Mouse (Mus musculus) heart, postnatal 36 days (tissue): ENCODE results near the gene Pdcd1lg2. TPM values are rescaled to one million over a fixed set of nuclear protein-coding genes. Genes with fewer than 3 reads are reported as not detected.

Experiments used
- DNase-seq, 2 experiments: peaks; one replicate each; pipeline ENCODE4 v3.0.0; 2021 to 2022
- intact Hi-C: fragments of 180-260 bp; cut with DNase I; formaldehyde crosslinking; loops from one replicate; pipeline ENCODE4 v1.15.1; 2025
- total RNA-seq, 2 experiments: library from RNA; stranded (reverse); gene quantifications; 2 replicates each; pipeline ENCODE4 v1.2.3; 2021

The Pdcd1lg2 gene
- not detected for total RNA-seq

DNA sequence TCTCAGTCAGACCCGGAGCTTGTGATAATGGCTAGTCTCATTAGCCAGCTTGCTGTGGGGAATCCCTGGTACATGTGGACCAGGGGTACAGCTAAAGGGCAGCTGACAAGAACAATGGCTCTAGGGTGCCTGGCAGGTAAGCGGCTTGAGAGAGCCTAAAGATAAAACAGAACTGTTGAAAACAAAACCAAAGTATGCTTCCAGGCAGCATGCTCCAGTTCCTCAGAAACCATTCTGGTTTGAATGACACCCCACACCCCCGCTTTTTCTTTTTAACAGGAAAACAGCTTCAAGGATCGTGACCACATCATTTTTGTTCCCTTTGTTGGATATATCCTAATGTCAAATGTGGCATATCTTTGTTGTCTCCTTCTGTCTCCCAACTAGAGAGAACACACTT, at the start of gene Pdcd1lg2:
Gene Pdcd1lg2 (plus strand): TSS at position 301 of the 400 bp plus-strand sequence.
- DNase-seq = no peak
- intact Hi-C loops = no loop called here

GRCm38 (mm10) chr19:29361468-29362130, 49.1 kb upstream of the Pdcd1lg2 start:
- intact Hi-C loops = no loop called here
- DNase-seq = peak; percentile 83 to 88

- intact Hi-C loops = no loop called here
- no peak for DNase-seq
These were observed 48.4 kb upstream of the Pdcd1lg2 start for GRCm38 (mm10) chr19:29362173-29362930.

GRCm38 (mm10) chr19:29363557-29363956, 47.2 kb upstream of the Pdcd1lg2 start:
- no peak for DNase-seq
- intact Hi-C loops = no loop called here

GRCm38 (mm10) chr19:29364076-29364475, 46.6 kb upstream of the Pdcd1lg2 start:
- intact Hi-C loops = no loop called here

DNA sequence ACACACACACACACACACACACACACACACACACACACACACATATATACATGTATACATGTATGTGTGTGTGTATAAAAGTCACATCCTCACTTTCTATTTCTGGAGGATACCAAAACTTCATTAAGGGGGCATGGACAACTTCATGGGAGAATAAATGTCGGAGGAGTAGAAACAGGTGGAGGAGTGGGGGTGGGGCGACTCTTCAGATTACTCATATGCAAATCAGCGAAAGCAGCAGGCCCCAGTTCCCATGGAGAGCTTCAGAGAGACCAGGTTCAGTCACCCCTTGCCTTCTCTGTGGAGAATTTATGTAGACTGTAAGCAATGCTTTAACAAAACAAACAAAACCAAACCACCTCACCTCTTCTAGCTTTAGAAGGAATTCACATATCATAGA, 45.6 kb upstream of the Pdcd1lg2 start:
- no peak for DNase-seq
- intact Hi-C loops = no loop called here

More at GRCm38 (mm10) chr19:29364076-29364475, 46.6 kb upstream of the Pdcd1lg2 start:
- DNase-seq = no peak

DNA sequence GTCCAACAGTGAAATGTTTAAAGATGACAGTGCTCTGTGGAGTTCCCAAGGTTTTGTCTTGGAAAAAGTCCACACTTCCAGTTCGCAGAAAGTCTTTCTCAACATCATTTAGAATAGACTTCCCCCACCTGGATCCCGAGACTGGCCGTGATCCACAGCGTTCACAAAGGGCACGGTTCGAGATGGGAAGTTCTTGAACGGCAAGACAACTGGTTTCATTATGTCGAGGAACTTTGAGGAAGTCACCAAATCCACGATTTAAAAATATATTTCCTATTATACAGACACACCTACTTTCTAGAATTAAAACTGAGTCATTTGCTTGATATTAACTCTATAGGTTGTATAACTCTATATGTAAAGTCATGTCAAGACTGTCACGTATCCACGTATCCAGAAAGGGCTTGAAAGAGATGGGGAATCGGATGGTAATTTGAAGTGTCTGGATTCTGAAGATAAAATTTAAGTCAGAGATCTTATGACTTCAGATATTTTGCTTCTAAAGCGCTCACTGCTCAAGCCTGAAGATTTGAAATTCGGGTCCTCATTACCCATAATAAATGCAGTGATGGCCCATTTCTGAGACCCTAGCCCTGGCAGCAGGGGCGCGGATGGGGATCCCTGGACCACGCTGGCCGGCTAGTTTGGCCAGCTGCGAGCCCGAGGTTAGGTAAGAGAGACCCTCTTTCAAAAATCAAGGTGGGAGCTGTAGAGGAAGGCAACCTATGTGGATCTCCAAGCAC, 44.3 kb upstream of the Pdcd1lg2 start:
- no peak for DNase-seq
- intact Hi-C loops = no loop called here

GRCm38 (mm10) chr19:29366969-29367622, 43.6 kb upstream of the Pdcd1lg2 start, which contains the start of the genes Plgrkt and Cd274:
Plgrkt (minus strand) TSS chr19:29367390.
Cd274 (plus strand) TSS chr19:29367455.
- intact Hi-C loops = no loop called here

GRCm38 (mm10) chr19:29368041-29368440, 42.7 kb upstream of the Pdcd1lg2 start:
- DNase-seq = no peak
- intact Hi-C loops = no loop called here

More at GRCm38 (mm10) chr19:29366969-29367622, 43.6 kb upstream of the Pdcd1lg2 start, which contains the start of the genes Plgrkt and Cd274:
- DNase-seq = peak; percentile 74 to 77

DNA sequence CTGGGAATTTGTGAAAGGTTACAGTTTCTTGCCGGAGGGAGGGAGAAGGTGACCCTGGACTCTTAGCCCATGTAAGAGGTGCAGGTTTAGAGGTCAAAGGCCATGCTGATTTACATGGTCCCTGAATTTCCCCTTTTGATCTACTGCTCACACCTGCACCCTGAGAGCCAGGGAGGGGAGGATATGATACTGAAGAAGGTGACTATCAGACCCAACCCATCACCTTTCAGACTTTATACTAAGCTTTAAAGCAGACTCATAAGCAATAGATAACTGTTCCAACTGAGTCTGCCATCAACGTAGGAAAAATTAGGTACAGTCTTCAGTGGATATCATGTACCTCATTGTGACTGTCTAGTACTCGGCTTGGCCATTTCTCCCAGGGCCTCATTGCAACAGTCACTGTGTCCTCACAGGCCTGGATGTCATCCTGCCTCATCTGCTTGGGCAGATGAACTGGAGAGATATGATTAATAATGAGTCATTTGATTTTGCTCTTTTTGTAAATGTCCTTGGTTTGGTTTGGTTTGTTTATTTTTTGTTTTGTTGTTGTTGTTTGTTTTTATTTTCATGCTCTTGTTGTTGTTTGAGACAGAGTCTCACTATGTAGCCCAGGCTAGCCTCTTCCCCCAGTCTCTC, 41.9 kb upstream of the Pdcd1lg2 start:
- intact Hi-C loops = no loop called here

GRCm38 (mm10) chr19:29370112-29370511, 40.6 kb upstream of the Pdcd1lg2 start:
- DNase-seq = no peak
- intact Hi-C loops = loop anchor here (5.0 kb wide), 1 partner anchor 47 kb away; no protein-coding TSS in a partner anchor

More for the DNA sequence above, 41.9 kb upstream of the Pdcd1lg2 start:
- no peak for DNase-seq

DNA sequence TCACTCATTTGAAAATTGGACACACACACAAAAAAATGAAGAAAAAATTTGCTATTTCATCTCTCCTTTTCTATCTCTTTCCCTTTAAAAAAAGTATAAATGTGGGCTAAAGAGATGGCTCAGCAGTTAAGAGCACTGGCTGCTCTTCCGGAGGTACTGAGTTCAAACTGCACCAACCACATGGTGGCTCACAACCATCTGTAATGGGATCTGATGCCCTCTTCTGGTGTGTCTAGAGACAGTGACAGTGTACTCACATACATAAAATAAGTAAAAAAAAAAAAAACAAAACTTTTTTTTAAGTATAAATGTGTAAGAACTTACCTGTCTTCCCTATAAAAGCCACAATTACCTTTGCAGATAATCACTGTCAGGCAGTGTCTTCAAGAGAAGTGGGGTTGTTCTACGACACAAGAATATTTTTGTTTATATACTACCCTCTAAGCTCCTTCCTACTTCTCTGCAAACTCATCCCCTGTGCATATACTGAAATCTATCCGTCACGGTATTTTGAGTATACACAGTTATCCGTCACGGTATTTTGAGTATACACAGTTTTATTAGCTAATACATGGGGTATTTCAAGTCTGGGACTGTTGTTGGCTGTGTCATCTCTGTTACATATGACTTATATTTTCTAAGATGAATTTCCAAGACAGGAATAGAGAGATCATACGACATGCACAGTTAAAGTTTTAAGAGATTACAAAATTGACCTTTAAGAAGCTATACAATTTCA, 40.0 kb upstream of the Pdcd1lg2 start:
- intact Hi-C loops = loop anchor here (5.0 kb wide), 1 partner anchor 47 kb away; no protein-coding TSS in a partner anchor
- no peak for DNase-seq

DNA sequence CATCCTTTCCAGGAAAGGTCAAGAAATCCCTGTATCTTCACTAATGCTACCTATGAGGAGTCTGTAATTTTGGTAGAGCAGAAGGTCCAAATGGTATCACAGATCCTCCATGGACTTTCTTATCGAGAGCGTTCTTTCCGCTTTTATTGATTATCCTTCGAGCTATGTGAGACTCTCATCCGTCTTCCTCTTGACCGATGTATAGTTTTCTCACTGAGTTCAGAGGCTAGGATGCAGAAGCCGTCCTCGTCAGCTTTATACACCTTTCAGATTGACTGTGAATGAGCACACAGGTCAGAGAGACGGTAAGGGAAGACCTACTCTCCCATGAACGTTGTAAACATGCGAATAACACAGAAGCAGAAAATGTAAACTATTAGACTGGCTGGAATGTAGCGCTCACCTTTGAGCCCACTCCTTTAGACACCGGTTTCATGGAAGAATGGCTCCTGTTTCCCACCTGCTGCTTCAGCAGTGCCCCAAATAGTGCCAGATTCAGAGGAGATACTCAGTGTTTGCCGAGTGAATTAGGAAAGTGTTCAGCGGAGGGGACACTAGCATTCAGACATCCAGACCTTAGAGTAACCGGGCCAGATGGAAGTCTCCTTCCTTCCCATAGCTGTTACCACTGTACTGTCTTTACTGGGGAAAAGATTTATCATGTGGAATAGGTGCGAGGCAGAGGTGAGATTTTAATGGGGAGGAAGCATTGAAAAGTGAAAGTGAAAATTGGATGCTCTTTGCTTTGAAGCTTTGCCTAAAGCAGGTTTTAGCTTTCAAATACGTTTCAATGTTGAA, 39.2 kb upstream of the Pdcd1lg2 start:
- DNase-seq = no peak
- intact Hi-C loops = loop anchor here (5.0 kb wide), 1 partner anchor 46 kb away; no protein-coding TSS in a partner anchor

DNA sequence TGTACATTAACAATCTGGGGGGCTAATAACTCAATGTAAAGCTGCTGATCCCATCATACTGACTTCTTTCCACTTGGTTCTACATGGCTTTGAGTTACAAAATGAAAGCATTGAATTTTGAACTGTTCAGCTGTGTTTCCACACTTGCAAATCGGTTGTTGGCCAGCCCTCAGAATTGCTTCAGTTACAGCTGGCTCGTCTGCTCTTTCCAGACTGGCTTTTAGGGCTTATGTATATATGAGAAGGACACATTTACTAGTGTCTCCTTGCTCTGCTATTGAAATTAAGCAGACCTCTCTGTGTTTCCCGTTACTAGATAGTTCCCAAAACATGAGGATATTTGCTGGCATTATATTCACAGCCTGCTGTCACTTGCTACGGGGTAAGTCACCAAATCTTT, 38.6 kb upstream of the Pdcd1lg2 start:
- intact Hi-C loops = loop anchor here (5.0 kb wide), 1 partner anchor 45 kb away; no protein-coding TSS in a partner anchor
- peak in 1 of 2 experiments; percentile 28 for DNase-seq

DNA sequence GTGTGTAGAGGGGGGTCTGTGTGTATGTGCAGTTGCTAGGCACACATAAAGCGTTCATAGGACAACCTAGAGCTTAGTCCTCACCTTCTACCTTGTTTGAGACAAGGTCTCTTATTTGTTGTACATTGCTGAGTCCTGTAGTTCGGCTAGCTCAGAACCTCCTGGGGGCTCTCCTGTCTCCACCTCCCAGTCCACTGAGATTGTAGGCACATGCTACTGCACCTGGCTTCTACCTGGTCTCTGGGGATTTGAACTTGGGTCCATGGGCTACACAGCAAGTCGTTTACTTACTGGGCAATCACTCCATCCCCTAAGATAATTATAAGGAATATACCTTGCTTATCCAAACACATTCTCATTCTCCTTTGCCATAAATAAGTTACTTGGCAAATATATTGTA, 38.1 kb upstream of the Pdcd1lg2 start:
- intact Hi-C loops = loop anchor here (5.0 kb wide), 1 partner anchor 45 kb away; no protein-coding TSS in a partner anchor
- DNase-seq = no peak

DNA sequence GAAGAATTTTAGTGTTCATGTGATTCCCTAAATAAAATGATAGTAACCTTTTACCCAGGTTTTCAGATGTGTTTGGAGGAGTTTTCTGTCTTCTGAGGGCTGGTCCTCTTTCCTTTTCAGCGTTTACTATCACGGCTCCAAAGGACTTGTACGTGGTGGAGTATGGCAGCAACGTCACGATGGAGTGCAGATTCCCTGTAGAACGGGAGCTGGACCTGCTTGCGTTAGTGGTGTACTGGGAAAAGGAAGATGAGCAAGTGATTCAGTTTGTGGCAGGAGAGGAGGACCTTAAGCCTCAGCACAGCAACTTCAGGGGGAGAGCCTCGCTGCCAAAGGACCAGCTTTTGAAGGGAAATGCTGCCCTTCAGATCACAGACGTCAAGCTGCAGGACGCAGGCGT, 37.3 kb upstream of the Pdcd1lg2 start:
- intact Hi-C loops = loop anchor here (5.0 kb wide), 1 partner anchor 44 kb away; no protein-coding TSS in a partner anchor
- DNase-seq = no peak

GRCm38 (mm10) chr19:29374947-29375346, 35.8 kb upstream of the Pdcd1lg2 start:
- intact Hi-C loops = loop anchor here (5.0 kb wide), 1 partner anchor 42 kb away; no protein-coding TSS in a partner anchor
- DNase-seq = no peak

GRCm38 (mm10) chr19:29376382-29376781, 34.3 kb upstream of the Pdcd1lg2 start:
- no peak for DNase-seq
- intact Hi-C loops = no loop called here
